Mouse (Mus musculus) G1E (cell line): ENCODE data around the gene Pde8b.

ENCODE experiments used
- CTCF ChIP-seq: IDR thresholded peaks from 2 replicates; pipeline ENCODE4 v1.5.1; 2012; ENCODE audit warnings: low read depth, low read length, inconsistent platforms, mixed read lengths
- GATA1 ChIP-seq: IDR thresholded peaks from 2 replicates; pipeline ENCODE4 v1.6.1; 2012; ENCODE audit warnings: borderline replicate concordance, low read length, inconsistent platforms, mixed read lengths
- POLR2AphosphoS5 ChIP-seq: IDR thresholded peaks from 2 replicates; pipeline ENCODE4 v1.6.1; 2012; ENCODE audit warnings: low read depth, low read length, inconsistent platforms; ENCODE audit not compliant: insufficient replicate concordance
- TAL1 ChIP-seq: conservative IDR thresholded peaks from 2 replicates; pipeline ENCODE4 v1.6.1; 2012; ENCODE audit warnings: low read depth, low read length, inconsistent platforms, mixed read lengths

GRCm38 (mm10) chr13:95187153-95187665 is 62.9 kb downstream of the Pde8b start:
- no peak for TF ChIP-seq CTCF
- no peak for TF ChIP-seq GATA1
- no peak for TF ChIP-seq TAL1
- TF ChIP-seq POLR2AphosphoS5: no peak
